Mouse (Mus musculus) cerebellum, adult 9-10 months (tissue): ENCODE results near the gene Zfp12.

Experiments
- DNase-seq: peaks from one replicate; pipeline ENCODE4 v3.0.0; 2022

The Zfp12 gene

GRCm38 (mm10) chr5:143268985-143269362, 34.0 kb downstream of the Zfp12 start:
- no peak for DNase-seq

DNA sequence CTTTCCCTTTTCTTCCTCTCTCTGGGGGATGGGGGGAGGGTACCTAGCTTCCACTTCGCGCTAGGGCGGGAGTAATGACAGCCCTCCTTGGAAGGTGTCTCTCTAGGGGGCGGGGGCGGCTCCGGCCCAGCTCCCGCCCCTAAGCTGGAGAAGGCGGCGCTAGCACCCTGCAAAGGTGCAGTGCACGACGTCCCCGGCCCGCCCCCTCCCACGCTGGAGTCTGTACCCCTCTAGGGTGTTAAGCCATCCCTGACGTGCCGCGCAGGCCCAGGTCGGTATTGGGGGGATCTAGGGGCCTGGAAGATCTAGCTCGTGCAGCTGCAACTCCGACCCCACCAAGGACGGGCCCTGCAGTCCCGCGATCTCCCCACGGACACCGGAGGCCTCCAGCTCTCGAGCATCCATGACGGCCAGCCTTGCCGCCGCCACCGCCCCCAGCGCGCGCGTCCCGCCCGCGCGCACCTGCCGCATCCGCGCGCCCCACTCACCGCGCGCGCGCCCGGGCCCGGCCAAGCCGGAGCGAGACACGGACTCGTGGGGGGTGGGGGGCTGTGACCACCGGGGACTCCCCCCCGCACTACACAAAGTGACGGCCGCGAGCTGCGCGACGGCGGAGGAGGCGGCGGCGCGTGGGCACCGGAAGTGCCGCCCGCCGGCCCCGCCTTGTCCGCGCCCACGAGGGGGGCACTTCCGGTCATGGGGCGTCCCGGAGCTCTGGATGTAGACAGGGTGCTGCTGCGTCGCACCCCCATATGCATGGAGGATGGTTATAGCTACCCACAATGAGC, 34.6 kb downstream of the Zfp12 start, which contains the start of gene Zfp316:
Gene Zfp316 (minus strand): TSS at position 660 of the 788 bp plus-strand sequence.
- DNase-seq, result peak; percentile 78

DNA sequence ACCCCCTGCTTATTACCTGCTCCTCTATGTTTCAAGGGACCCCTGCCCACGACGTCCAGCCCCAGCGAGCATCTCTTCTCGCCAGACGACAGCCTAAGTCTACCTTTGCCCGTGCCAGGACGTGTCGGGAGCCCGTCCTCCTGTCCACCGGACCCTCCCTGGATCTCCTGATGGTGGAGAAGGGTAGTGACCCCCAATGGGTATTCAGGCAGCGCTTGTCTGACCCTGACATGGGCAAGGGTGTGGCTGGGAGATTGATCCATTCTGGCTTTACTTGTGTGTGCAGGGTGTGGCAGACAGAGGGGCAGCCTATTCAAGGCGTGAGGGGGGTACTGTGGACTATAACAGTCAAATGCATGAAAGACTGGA, 35.2 kb downstream of the Zfp12 start:
- no peak for DNase-seq

DNA sequence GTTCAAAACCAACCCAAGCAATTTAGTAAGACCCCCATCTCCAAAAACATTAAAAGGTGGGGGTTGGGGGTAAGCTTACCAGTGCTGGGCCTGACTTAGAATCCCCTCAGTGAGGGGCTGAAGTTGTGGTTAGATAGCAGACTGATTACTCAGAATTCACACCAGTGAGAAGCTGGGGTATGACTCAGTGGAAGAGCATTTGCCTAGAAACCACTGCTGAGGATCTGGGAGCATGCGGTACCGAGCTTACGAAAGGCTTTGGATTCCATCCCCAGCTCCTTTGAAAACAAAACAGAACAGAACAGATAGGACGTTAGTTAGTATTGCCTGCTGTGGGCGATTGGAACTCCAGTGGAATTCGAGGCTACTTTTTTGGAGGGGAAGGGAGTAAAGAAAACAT, 36.7 kb downstream of the Zfp12 start:
- no peak for DNase-seq

DNA sequence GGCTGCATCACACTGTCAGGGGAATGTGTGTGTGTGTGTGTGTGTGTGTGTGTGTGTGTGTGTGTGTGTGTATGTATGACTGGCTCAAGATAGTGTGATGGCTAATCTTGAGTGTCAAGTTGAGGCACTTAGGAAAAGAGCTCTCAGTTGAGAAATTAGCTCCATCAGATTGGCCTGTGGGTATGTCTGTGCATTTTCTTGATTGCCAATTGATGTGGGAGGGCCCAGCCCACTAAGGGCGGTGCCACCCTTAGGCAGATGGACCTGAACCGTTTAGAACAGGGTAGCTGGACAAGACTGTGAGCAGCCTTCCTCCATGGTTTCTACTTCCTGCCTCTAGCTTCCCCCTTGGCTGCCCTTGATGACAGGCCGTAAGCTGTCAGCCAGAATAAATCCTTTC, 37.1 kb downstream of the Zfp12 start:
- no peak for DNase-seq

GRCm38 (mm10) chr5:143272540-143273330, 37.8 kb downstream of the Zfp12 start:
- no peak for DNase-seq

- DNase-seq, result no peak
Measured at GRCm38 (mm10) chr5:143275761-143276160, 40.8 kb downstream of the Zfp12 start.

DNA sequence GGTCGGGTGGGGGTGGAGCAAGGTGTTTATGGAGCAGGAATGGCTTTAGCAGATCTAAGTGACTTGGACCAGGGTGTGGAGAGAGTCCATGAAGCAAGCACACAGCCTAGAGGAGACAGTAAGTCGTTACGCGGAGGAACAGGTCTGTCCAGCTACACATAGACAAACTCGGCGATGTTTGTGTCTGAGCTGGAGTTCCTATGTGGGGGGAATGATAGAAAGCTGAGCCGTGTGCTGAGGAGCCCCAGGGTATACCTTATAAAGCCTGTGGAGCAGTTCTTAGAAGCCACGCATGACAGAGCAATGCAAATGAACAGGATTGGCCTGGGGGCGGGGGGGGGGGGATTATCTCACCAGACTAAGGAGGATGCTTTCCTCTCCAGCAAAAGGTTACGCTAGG, 44.3 kb downstream of the Zfp12 start:
- no peak for DNase-seq

GRCm38 (mm10) chr5:143284762-143285161, 49.8 kb downstream of the Zfp12 start:
- DNase-seq, result no peak

- peak; percentile 51 for DNase-seq
Measured at GRCm38 (mm10) chr5:143287774-143288328, 52.9 kb downstream of the Zfp12 start.

- DNase-seq, result no peak
Measured at GRCm38 (mm10) chr5:143288378-143288911, 53.5 kb downstream of the Zfp12 start.

DNA sequence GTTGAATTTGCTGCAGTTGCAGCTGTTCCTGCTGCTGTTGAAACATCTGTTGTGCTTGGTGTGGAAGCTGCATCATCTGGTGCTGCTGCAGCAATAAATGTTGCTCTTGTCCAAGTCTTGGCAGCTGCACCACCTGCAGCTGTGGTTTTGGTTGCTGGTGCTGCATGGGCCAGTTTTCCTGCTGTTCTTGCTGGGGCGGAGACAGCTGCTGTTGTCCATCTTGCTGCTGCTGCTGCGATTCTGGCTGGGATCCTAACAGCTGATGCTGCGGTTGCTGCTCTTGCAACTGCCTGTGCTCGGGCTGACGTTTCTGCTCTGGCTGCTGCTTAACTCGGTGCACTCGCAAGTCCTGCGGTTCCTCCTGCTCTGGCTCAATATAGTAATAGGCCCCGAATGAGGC, 54.3 kb downstream of the Zfp12 start:
- DNase-seq, result no peak

- DNase-seq, result no peak
Measured at GRCm38 (mm10) chr5:143292879-143293278, 57.9 kb downstream of the Zfp12 start.

DNA sequence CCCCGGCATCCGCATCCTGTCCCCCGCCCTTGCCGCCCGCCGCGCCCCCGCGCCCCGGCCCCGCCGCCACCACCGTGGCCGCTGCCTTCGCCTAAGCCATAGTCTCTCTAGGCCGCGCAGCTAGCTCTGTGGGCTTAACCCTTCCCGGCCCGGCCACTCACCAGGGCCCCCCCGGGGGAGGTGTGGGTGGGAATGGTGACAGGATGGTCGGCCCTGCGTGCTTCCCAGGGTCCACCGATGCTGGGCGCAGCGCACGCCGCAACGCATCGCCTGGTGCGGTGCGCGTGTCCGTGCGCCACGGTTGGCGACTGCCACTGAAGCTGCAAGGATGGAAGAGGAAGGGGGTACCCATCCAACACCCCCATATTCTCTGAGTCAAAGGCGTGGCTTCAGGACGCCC, 58.4 kb downstream of the Zfp12 start, which contains the start of gene Zfp853:
Gene Zfp853 (minus strand): TSS at position 220 of the 400 bp plus-strand sequence.
- DNase-seq, result no peak

GRCm38 (mm10) chr5:143294862-143295261, 59.9 kb downstream of the Zfp12 start:
- no peak for DNase-seq

DNA sequence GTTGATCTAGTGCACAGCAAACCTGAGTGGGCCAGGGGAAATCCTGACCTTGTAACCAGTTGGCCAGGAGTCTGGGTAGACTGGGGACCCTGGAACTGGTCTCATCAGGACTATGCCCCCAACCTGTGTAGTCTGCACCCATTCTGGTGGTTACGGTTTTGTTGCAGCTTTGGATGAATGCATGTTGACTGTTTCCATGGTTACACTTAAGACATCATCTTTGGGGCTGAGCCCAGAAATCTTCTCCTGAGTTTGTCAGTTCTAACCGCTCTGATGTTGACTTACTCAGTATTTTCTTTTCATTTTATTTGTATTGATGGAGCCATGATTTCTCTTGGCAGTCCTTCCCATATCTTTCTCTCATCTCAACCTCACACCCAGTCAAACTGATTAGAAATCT, 60.4 kb downstream of the Zfp12 start:
- no peak for DNase-seq

DNA sequence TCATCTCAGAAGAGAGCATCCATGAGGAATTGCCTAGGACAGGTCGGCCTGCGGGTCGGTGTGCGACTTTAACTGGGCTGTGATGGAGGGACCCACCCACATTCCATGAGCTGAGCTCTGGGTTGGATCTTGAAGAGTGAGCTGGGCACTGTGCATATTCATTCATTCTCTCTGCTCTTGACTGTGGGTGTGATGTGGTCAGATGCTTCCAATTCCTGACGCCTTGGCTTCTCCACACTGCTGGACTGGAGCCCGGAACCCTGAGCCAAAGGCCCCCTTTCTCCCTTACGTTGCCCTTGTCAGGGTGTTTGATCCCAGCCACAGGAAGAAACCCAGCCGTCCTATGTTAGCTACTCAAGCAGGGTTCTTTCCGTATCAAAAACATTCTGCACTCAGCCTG, 63.0 kb downstream of the Zfp12 start:
- DNase-seq, result no peak

DNA sequence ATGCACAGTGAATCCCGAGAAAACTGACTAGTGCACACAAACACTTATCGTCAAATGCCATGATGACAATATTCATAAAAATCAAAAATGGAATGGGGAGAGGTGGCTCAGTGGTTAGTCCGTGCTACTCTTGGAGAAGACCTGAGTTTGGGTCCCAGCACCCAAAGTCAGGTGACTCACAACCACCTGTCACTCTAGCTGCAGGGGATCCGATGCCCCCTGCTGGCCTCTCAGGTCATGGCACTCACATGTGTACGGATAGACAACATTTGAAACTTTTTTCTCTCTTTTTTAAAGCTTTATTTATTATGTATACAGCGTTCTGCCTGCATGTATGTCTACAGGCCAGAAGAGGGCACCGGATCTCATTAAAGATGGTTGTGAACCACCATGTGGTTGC, 63.4 kb downstream of the Zfp12 start:
- no peak for DNase-seq
